Mouse (Mus musculus) bone marrow macrophage, adult 2 months (primary cell): Measurements from ENCODE around the gene Phactr1.
"Not testable (repeated sequence)": the region's sequence is repeated elsewhere in the genome, so short reads cannot be mapped to it uniquely, and the experiment has no call there.

Experiments
- CTCF ChIP-seq: IDR thresholded peaks from 2 replicates; pipeline ENCODE4 v1.5.1; 2012; ENCODE audit warnings: low read depth, mild to moderate bottlenecking, low read length, moderate library complexity
- POLR2A ChIP-seq: IDR thresholded peaks from 2 replicates; pipeline ENCODE4 v1.6.1; 2012; ENCODE audit warnings: mild to moderate bottlenecking, low read depth, low read length, borderline replicate concordance

DNA sequence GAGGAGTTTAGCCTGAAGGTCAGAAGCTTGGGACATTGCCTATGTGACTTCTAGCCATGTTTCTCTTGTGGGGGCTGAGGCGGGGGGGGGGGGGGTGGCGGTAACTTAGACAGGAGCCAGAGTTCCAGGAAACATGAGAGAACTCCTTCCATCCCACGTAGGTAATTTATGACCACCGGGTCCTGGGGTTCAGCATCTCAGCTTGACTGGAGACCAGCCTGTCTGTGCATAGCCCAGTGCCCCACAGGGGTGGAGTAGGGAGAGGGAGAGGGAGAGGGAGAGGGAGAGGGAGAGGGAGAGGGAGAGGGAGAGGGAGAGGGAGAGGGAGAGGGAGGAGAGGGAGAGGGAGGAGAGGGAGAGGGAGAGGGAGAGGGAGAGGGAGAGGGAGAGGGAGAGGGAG lies 264.8 kb downstream of the Phactr1 start:
- not testable (repeated sequence) for TF ChIP-seq POLR2A, CTCF
